Mouse (Mus musculus) CD8-positive naive resting alpha-beta T cell, adult 2 months (primary cell): ENCODE results near the gene Inpp5f.
"Not testable (repeated sequence)": the region's sequence is repeated elsewhere in the genome, so short reads cannot be mapped to it uniquely, and the experiment has no call there.

ENCODE experiments used
- DNase-seq, 2 experiments: peaks; one replicate each; pipeline ENCODE4 v3.0.0; 2022; ENCODE audit warnings: low read depth in 2 of 2, low spot score in 2 of 2

Inpp5f gene

GRCm38 (mm10) chr7:128592118-128592935 lies 18.8 kb upstream of the Inpp5f start:
- no peak for DNase-seq

GRCm38 (mm10) chr7:128592936-128593241 lies 18.2 kb upstream of the Inpp5f start:
- no peak for DNase-seq

GRCm38 (mm10) chr7:128596274-128596673 lies 14.9 kb upstream of the Inpp5f start:
- no peak for DNase-seq

GRCm38 (mm10) chr7:128599072-128599471 lies 12.1 kb upstream of the Inpp5f start:
- DNase-seq, result no peak

GRCm38 (mm10) chr7:128601826-128602225 lies 9.3 kb upstream of the Inpp5f start:
- no peak for DNase-seq

- not testable (repeated sequence) for DNase-seq
These were observed 1.2 kb upstream of the Inpp5f start for GRCm38 (mm10) chr7:128609936-128610335.

GRCm38 (mm10) chr7:128610490-128610889 lies 638 bp upstream of the Inpp5f start:
- DNase-seq, result no peak

- DNase-seq, result no peak
These were observed 777 bp downstream of the Inpp5f start for GRCm38 (mm10) chr7:128611799-128612411.

GRCm38 (mm10) chr7:128612521-128613181 lies 1.5 kb downstream of the Inpp5f start:
- no peak for DNase-seq

GRCm38 (mm10) chr7:128613578-128613977 lies 2.5 kb downstream of the Inpp5f start:
- DNase-seq, result no peak

- DNase-seq, result no peak
These were observed 6.5 kb downstream of the Inpp5f start for GRCm38 (mm10) chr7:128617587-128617986.

- no peak for DNase-seq
These were observed 9.1 kb downstream of the Inpp5f start for GRCm38 (mm10) chr7:128620178-128620577.

- DNase-seq, result no peak
These were observed 11.3 kb downstream of the Inpp5f start for GRCm38 (mm10) chr7:128622266-128622961.

GRCm38 (mm10) chr7:128622994-128623393 lies 11.9 kb downstream of the Inpp5f start:
- DNase-seq, result no peak

GRCm38 (mm10) chr7:128625382-128625781 lies 14.3 kb downstream of the Inpp5f start:
- DNase-seq, result no peak

GRCm38 (mm10) chr7:128626601-128627000 lies 15.5 kb downstream of the Inpp5f start:
- no peak for DNase-seq

GRCm38 (mm10) chr7:128627251-128627650 lies 16.1 kb downstream of the Inpp5f start:
- peak in 1 of 2 experiments; percentile 37 for DNase-seq

GRCm38 (mm10) chr7:128627723-128628122 lies 16.6 kb downstream of the Inpp5f start:
- no peak for DNase-seq

GRCm38 (mm10) chr7:128633156-128633555 lies 22.0 kb downstream of the Inpp5f start:
- DNase-seq, result peak; percentile 18 to 37

GRCm38 (mm10) chr7:128639925-128640485 lies 28.9 kb downstream of the Inpp5f start:
- DNase-seq, result no peak

- no peak for DNase-seq
These were observed 30.4 kb downstream of the Inpp5f start for GRCm38 (mm10) chr7:128641571-128641970.
